Mouse (Mus musculus): ENCODE data around the gene Atox1.

DNA sequence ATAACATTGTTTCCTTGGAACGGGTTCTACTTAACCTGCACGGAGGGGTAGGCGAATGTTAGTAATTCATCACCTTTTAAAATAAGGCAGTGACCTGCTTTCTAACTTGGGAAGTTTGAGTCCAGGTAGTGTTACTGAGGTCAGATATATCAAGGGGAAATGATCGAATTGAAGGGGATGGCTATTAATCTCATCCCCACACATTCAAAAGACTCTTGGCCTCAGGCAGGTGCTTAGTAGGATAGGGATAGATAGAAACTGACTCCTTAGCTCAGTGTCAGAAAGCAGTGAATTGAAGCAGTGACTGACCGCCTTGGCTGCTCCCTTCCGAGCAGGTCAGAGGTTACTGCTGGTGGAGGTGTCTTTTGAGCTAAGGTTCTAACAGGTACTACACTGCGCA, 10.4 kb upstream of the Atox1 start:
- TF ChIP-seq CTCF (IDR thresholded peaks at IDR 0.05; ENCODE audit: borderline replicate concordance, insufficient read depth, low read length) (no peak), POLR2A (IDR thresholded peaks at IDR 0.05; ENCODE audit: low read depth, low read length) (no peak)

Data from embryonic fibroblast, embryonic 13.5 days (primary cell).